Mouse (Mus musculus) embryonic fibroblast, embryonic 13.5 days (primary cell): ENCODE measurements around the gene Pank4.

Source experiments
- CTCF ChIP-seq: IDR thresholded peaks from 2 replicates; pipeline ENCODE4 v1.5.1; 2011; ENCODE audit warnings: mild to moderate bottlenecking, control low read depth, low read length, moderate library complexity, borderline replicate concordance; ENCODE audit not compliant: insufficient read depth
- POLR2A ChIP-seq: IDR thresholded peaks from 2 replicates; pipeline ENCODE4 v1.6.1; 2011; ENCODE audit warnings: low read depth, mild to moderate bottlenecking, control low read depth, low read length, moderate library complexity

DNA sequence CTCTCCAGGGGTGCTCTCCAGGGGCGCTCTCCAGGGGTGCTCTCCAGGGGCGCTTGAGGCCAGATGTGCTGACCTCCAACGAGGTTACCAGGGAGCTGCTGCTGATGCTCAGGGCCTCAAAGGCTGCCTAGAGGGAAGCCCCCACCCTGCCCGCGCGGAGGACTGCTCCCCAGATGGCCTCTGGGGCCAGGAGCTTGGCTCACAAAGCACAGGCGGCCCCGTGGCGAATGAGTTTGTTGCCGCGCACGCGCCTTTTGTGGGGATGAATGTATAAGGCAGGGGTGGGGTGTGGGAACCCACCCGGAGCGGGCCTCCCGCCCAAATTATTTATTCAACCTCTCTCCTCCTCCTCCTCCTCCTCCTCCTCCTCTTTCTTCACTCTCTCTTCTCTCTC is 14.3 kb upstream of the Pank4 start:
- no peak for TF ChIP-seq CTCF
- no peak for TF ChIP-seq POLR2A
